8 mouse cellular contexts compared by ENCODE assay signal in genomic region chr6:108661412-108661811, GRCm38 (mm10). TPM values are rescaled to one million over a fixed set of nuclear protein-coding genes. Genes with fewer than 3 reads are reported as not detected.
DNase-seq lines count a peak whose midpoint lies in the region; ATAC-seq and TF ChIP-seq lines count a peak whose summit lies in the region.

No protein-coding gene starts in this region.

- peak overlapping the region; percentile 90 for H3K9ac ChIP-seq in heart, embryonic 15.5 days
- no peak overlapping the region for H3K9ac ChIP-seq in liver, embryonic 14.5 days (replicated peaks)
- H3K9ac ChIP-seq in stomach, embryonic 16.5 days (ENCODE audit: low read length): peak overlapping the region; percentile 88

- H3K4me2 ChIP-seq in heart, embryonic 15.5 days: peak overlapping the region; percentile 71
- peak overlapping the region; percentile 49 for H3K4me2 ChIP-seq in liver, embryonic 14.5 days (ENCODE audit: low read depth)
- H3K4me2 ChIP-seq in stomach, embryonic 16.5 days (ENCODE audit: low read depth, low read length): peak overlapping the region; percentile 86

- WGBS in forebrain, embryonic 10.5 days: under 1% methylated on average over 17 of the region's 17 CpGs
- WGBS in heart, embryonic 15.5 days: under 1% methylated on average over 17 of the region's 17 CpGs
- 1% methylated on average over 17 of the region's 17 CpGs for WGBS in liver, embryonic 14.5 days (ENCODE audit: insufficient replicate concordance)
- WGBS in stomach, embryonic 16.5 days: 0% methylated on average over 17 of the region's 17 CpGs

- DNase-seq in B cell, adult 2 months: peak; percentile 91 to 92
- DNase-seq in brain, adult 2 months (ENCODE audit: low read depth, low spot score): peak; percentile 95
- DNase-seq in forebrain, embryonic 10.5 days (ENCODE audit: extremely low spot score, low spot score): peak; percentile 76
- peak; percentile 95 to 97 for DNase-seq in kidney, postnatal 25 days
- no peak for DNase-seq in liver, embryonic 14.5 days (ENCODE audit: low read depth in 3 of 3, low spot score in 3 of 3)
- peak; percentile 73 for DNase-seq in neural tube, embryonic 10.5 days (ENCODE audit: extremely low spot score, low spot score)

- TF ChIP-seq EP300 in liver, embryonic 14.5 days (IDR thresholded peaks at IDR 0.05; ENCODE audit: low read depth): no peak

- peaks cover 85% of the 10 kb centered on the region for H3K27me3 ChIP-seq in forebrain, embryonic 10.5 days (ENCODE audit: poor library complexity, severe bottlenecking)
- H3K27me3 ChIP-seq in heart, embryonic 15.5 days: no peaks in the 10 kb centered on the region
- peaks cover 41% of the 10 kb centered on the region for H3K27me3 ChIP-seq in liver, embryonic 14.5 days (ENCODE audit: control insufficient read depth, insufficient read depth, low read length)
- H3K27me3 ChIP-seq in stomach, embryonic 16.5 days (ENCODE audit: control insufficient read depth, insufficient read depth, low read length): no peaks in the 10 kb centered on the region

- H3K27ac ChIP-seq in forebrain, embryonic 10.5 days: peak overlapping the region; percentile 94
- peak overlapping the region; percentile 97 for H3K27ac ChIP-seq in heart, embryonic 15.5 days
- H3K27ac ChIP-seq in liver, embryonic 14.5 days: no peak overlapping the region
- peak overlapping the region; percentile 100 for H3K27ac ChIP-seq in stomach, embryonic 16.5 days (ENCODE audit: low read length)

- peak overlapping the region; percentile 71 for H3K4me3 ChIP-seq in forebrain, embryonic 10.5 days
- H3K4me3 ChIP-seq in heart, embryonic 15.5 days: peak overlapping the region; percentile 84
- peak overlapping the region; percentile 51 to 60 for H3K4me3 ChIP-seq in liver, embryonic 14.5 days (ENCODE audit: insufficient read depth in 1 of 2, low read depth in 2 of 2, low read length in 2 of 2)
- H3K4me3 ChIP-seq in stomach, embryonic 16.5 days (replicated peaks; ENCODE audit: low read length): peak overlapping the region; percentile 78

- peaks cover 38% of the 10 kb centered on the region for H3K4me1 ChIP-seq in forebrain, embryonic 10.5 days
- peaks cover 47% of the 10 kb centered on the region for H3K4me1 ChIP-seq in heart, embryonic 15.5 days (replicated peaks)
- peaks cover 0 to 3% of the 10 kb centered on the region in 2 experiments; a peak in 2 of 4 replicates for H3K4me1 ChIP-seq in liver, embryonic 14.5 days (replicated peaks; ENCODE audit: control insufficient read depth in 2 of 2, insufficient read depth in 2 of 2, low read length in 1 of 2)
- peaks cover 28% of the 10 kb centered on the region for H3K4me1 ChIP-seq in stomach, embryonic 16.5 days (ENCODE audit: control insufficient read depth, insufficient read depth, low read length)

- no peak for ATAC-seq in heart, embryonic 15.5 days (replicated peaks; ENCODE audit: insufficient number of reproducible peaks, insufficient read depth, low FRiP score, low read depth)
- no peak for ATAC-seq in liver, embryonic 14.5 days (ENCODE audit: insufficient read depth)
- no peak for ATAC-seq in stomach, embryonic 16.5 days (ENCODE audit: insufficient read depth, low FRiP score)

- H3K36me3 ChIP-seq in forebrain, embryonic 10.5 days (replicated peaks): peaks cover 19% of the 10 kb centered on the region
- peaks cover 20% of the 10 kb centered on the region for H3K36me3 ChIP-seq in heart, embryonic 15.5 days
- no peaks in the 10 kb centered on the region for H3K36me3 ChIP-seq in liver, embryonic 14.5 days (replicated peaks; ENCODE audit: control insufficient read depth, insufficient read depth, low read depth)
- no peaks in the 10 kb centered on the region; the same call in 1 of the 2 replicates for H3K36me3 ChIP-seq in stomach, embryonic 16.5 days (ENCODE audit: control insufficient read depth, insufficient read depth, low read length)

- TF ChIP-seq CTCF in liver, embryonic 14.5 days (IDR thresholded peaks at IDR 0.05; ENCODE audit: low read depth): peak; percentile 91

- no peaks in the 10 kb centered on the region for H3K9me3 ChIP-seq in forebrain, embryonic 10.5 days
- H3K9me3 ChIP-seq in heart, embryonic 15.5 days (replicated peaks): no peaks in the 10 kb centered on the region
- no peaks in the 10 kb centered on the region for H3K9me3 ChIP-seq in liver, embryonic 14.5 days (ENCODE audit: control insufficient read depth, low read length)
- no peaks in the 10 kb centered on the region for H3K9me3 ChIP-seq in stomach, embryonic 16.5 days (replicated peaks; ENCODE audit: control insufficient read depth, low read length)

RNA-seq across cellular contexts. Expression of gene Bhlhe40, which starts 1.0 kb away (rescaled TPM):
- 3.1 and 3.2 TPM in 2 replicates for polyA plus RNA-seq in forebrain, embryonic 10.5 days (2016; fragmentation: Nextera tagmentation; extraction: Ambion mirVana)
- 25.1 and 25.9 TPM in 2 replicates for polyA plus RNA-seq in heart, embryonic 15.5 days (2015; fragmentation: Nextera tagmentation; extraction: Ambion mirVana)
- 2.1 and 2.3 TPM in 2 replicates for polyA plus RNA-seq in liver, embryonic 14.5 days (2012; rRNA removed)
- polyA plus RNA-seq in liver, embryonic 14.5 days (2014; fragmentation: Nextera tagmentation; extraction: Ambion mirVana): 5.2 and 5.3 TPM in 2 replicates
- polyA plus RNA-seq in stomach, embryonic 16.5 days (2015; fragmentation: Nextera tagmentation; extraction: Ambion mirVana): 39.6 and 47.5 TPM in 2 replicates

Comparison
In these comparisons a context has a peak if more than half of its experiments do, and no peak if none do; other contexts are left out.
1. DNase-seq: peak in B cell, adult 2 months (2 of 2), brain, adult 2 months (single experiment), forebrain, embryonic 10.5 days (single experiment), kidney, postnatal 25 days (2 of 2) and neural tube, embryonic 10.5 days (single experiment); none in liver, embryonic 14.5 days (0 of 3).
2. Peak in every context shown above with its lines, with median percentiles within 50 percentile points of each other: H3K4me3 ChIP-seq and H3K4me2 ChIP-seq.